Mouse (Mus musculus) bone marrow macrophage, adult 2 months (primary cell): ENCODE results near the gene Shox2. TPM values are rescaled to one million over a fixed set of nuclear protein-coding genes. Genes with fewer than 3 reads are reported as not detected.

Experiments
- H3K27ac ChIP-seq: 2 replicates; pipeline ENCODE4 v1.5.1; 2012; ENCODE audit warnings: low read depth, low read length; ENCODE audit not compliant: insufficient read depth
- H3K4me1 ChIP-seq: 2 replicates; pipeline ENCODE4 v1.6.1; 2012; ENCODE audit warnings: low read length; ENCODE audit not compliant: control insufficient read depth, insufficient read depth
- H3K4me3 ChIP-seq: 2 replicates; pipeline ENCODE4 v1.5.1; 2012; ENCODE audit warnings: mild to moderate bottlenecking, low read length, moderate library complexity; ENCODE audit not compliant: insufficient read depth
- CTCF ChIP-seq: IDR thresholded peaks from 2 replicates; pipeline ENCODE4 v1.5.1; 2012; ENCODE audit warnings: low read depth, mild to moderate bottlenecking, low read length, moderate library complexity
- POLR2A ChIP-seq: IDR thresholded peaks from 2 replicates; pipeline ENCODE4 v1.6.1; 2012; ENCODE audit warnings: mild to moderate bottlenecking, low read depth, low read length, borderline replicate concordance
- polyA plus RNA-seq: library from polyadenylated mRNA; stranded (reverse); fragments of >200 nt; gene quantifications from 2 replicates; pipeline ENCODE4 v1.2.4, GENCODE M21; 2012; ENCODE audit not compliant: missing spikeins, insufficient read depth, insufficient read length

The Shox2 gene
- polyA plus RNA-seq, 1 experiment, result 0.50 TPM

GRCm38 (mm10) chr3:66967508-66967907 is 14.1 kb downstream of the Shox2 start:
- Histone ChIP-seq H3K27ac (no peak overlapping the region), H3K4me1 (no peaks in the 10 kb centered on the region), H3K4me3 (no peak overlapping the region)
- TF ChIP-seq CTCF (no peak), POLR2A (no peak)

DNA sequence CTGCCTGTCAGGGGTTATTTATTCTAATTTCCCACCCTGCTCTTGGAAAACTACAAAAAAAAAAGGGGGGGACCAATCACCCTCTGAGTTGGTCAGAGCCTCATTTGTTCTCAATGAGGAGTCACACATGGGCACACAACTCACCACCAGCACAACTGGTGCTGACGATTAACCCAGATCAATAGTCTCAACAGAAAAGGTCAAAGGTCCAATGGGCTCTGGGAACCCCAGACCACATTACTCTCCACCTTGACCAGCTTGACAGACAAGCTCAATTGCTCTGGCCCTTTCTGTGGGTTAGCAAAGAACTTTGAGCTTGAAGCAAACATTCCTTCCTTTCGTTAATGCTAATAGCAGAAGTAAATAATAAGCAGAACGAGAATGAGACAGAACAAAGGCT is 16.7 kb downstream of the Shox2 start:
- TF ChIP-seq POLR2A (no peak), CTCF (no peak)
- H3K27ac ChIP-seq, result no peak overlapping the region
- no peaks in the 10 kb centered on the region for H3K4me1 ChIP-seq
- H3K4me3 ChIP-seq, result no peak overlapping the region

DNA sequence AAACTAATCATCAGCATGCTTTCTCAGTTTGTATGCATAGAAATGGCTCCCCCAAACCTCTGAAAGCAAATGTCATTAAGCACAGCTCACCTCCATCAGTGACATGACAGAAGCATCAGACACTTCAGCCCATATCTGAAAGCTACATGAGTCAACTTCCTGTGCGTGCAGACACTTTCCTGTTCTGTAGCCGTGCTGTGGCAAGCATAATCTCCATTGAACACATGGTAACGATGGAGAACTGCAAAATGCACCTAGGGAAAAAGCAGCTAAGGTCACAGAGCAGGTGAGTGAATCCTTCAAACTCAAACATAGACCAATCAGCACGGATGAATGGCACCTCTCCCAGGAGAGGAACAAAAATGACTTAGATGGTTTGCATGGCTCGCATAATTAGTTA is 21.6 kb downstream of the Shox2 start:
- no peak overlapping the region for H3K4me3 ChIP-seq
- no peak for TF ChIP-seq CTCF
- TF ChIP-seq POLR2A, result no peak
- H3K4me1 ChIP-seq, result no peaks in the 10 kb centered on the region
- no peak overlapping the region for H3K27ac ChIP-seq

- H3K27ac ChIP-seq, result no peak overlapping the region
- no peaks in the 10 kb centered on the region for H3K4me1 ChIP-seq
- TF ChIP-seq POLR2A (no peak), CTCF (no peak)
- H3K4me3 ChIP-seq, result no peak overlapping the region
These were observed 26.4 kb downstream of the Shox2 start for GRCm38 (mm10) chr3:66955126-66955525.

GRCm38 (mm10) chr3:66939675-66940074 is 41.9 kb downstream of the Shox2 start:
- no peak overlapping the region for H3K27ac ChIP-seq
- TF ChIP-seq CTCF (no peak), POLR2A (no peak)
- no peaks in the 10 kb centered on the region for H3K4me1 ChIP-seq
- H3K4me3 ChIP-seq, result no peak overlapping the region

- Histone ChIP-seq H3K27ac (no peak overlapping the region), H3K4me1 (no peaks in the 10 kb centered on the region), H3K4me3 (no peak overlapping the region)
- no peak for TF ChIP-seq CTCF
- TF ChIP-seq POLR2A, result no peak
These were observed 59.1 kb downstream of the Shox2 start for GRCm38 (mm10) chr3:66922436-66922835.

Other genes with a start within 250 kb of the Shox2 start
- 36.8 and 39.2 TPM in 2 replicates for gene Rsrc1, start 381 bp downstream of the Shox2 start, polyA plus RNA-seq